Mouse (Mus musculus) lung, postnatal 4 days (tissue): ENCODE measurements around the gene Nhlrc3.

Experiments used
- DNase-seq, 2 experiments: peaks; one replicate each; pipeline ENCODE4 v3.0.0; 2021

Gene Nhlrc3

DNA sequence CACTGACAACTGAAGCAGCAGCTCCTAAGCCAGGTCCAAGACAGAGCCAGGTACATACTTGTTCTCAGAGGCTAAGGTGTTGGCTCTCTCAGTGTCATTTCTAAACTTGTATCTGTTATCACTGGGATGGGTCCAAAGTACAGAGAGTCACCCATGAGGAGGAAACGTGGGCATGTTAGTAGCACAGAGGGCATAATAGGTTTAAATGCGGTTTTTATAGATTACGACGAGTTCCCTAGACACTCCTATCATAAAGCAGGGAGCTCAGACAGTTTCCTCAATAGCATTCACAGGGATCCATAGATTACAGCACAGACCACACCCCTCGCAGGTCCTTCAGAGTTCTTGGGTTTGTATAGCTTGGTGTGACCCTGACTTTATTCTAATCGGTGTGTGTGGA lies 9.1 kb downstream of the Nhlrc3 start:
- no peak for DNase-seq

DNA sequence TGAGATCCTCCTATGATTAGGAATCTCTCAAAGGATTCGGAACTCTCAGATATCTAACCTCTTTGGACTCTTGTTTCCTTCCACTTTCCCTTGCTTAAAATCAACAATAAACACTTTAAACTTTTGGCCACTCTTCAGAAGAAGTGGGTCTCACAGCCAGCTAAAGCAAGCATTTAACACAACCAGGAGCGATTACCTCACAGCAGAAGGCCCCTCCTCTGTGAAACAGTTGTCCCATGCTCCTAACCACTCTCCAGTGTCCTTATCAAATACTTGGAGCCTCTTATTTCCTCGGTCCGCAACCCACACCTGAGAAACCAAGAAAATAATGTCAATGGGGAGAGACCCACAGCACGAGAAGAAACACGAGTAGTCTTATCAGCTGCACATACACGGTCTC lies 9.8 kb downstream of the Nhlrc3 start:
- DNase-seq = no peak

DNA sequence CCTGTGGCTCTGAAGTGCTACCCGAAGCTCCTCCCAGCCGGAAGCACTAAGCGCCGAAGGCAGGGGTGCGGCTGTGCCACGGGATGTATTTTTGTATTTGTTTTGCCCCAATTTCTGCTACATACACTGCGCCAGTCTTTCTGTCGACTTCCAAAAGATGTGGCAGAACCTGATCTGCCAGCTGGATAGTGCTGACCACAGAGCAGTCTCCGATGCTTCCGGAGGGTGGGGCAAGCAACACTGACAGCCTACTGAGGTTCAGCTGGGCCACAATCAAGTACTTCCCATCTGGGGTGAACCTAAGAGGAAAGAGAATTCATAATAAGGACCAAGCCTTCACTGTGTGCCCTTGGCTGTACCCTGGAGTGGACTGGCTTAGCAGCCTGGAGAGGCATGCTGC lies 10.8 kb downstream of the Nhlrc3 start:
- DNase-seq = peak; percentile 18 to 51

DNA sequence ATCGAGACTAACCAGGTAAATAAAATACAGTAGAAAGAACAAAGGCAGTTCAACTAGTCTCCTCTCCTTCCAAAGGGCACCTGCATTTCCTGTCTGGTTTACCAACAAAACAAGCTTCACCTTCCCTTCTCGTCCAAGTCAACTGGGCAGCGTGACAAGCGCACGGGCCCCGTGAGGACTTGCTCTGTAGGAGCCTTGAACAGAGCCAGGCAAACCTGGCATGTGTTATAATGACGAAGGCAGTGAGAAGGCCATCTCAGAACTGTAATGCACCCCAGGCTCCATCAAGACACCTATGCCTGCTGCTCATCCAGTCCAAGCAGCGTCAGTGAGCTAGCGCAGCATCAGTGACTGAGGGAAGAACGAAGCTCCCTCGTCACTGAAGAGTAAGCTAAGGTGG lies 12.5 kb downstream of the Nhlrc3 start:
- DNase-seq = no peak

DNA sequence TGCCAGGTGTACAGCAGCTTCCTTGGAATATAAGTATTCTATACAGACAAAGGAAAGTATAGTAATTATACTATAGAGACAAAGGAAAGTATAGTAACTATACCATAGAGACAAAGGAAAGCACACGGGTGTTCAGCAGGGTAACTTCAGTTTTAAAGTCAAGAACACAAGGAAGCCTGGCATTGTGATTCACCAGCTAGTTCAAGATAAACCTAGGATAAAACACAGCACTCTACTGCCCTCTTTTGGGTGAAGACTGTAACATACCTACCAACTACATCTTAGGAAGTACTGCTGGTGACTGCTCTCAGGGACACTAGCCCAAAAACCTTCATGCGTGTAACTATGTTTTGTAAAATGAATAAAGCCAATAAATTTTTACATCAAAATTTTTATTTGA lies 14.9 kb downstream of the Nhlrc3 start:
- DNase-seq = peak in 1 of 2 experiments; percentile 53

DNA sequence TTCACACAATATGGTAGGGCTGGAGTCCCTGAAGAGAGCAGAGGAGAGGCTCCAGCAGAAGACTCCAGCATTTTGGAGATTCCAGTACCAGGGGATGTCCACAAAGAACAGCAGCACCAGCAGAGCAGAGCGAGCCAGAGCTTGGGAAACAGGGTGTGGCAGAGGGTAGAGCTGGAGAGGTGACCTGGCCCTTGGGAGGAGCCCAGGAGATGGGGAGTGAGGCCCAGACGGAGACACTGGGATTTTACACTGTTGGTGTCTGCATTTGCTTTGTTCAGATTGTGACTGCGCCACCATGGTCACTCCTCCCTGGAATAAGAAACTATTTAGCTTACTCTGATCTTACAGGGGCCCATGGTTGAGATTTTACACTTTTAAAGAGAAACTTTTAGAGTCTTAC lies 16.3 kb downstream of the Nhlrc3 start:
- DNase-seq = no peak

DNA sequence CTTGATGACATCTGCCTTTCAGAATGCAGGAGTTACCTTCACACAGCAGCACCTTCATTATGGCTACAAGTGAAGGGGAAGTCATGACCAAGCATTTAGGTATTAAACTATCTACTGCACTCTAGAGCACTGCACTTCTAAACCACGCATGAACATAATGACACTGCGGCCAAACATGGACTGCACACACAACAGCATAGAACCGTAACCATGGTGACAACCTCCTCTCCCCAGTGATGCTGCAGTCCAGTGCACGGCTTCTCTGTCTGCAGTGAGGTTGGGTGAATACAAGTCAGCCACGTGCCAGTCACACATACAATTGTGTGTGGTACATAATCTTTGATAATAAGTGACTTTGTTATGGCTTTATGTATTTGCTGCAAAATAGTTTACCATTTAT lies 17.6 kb downstream of the Nhlrc3 start:
- DNase-seq = no peak

DNA sequence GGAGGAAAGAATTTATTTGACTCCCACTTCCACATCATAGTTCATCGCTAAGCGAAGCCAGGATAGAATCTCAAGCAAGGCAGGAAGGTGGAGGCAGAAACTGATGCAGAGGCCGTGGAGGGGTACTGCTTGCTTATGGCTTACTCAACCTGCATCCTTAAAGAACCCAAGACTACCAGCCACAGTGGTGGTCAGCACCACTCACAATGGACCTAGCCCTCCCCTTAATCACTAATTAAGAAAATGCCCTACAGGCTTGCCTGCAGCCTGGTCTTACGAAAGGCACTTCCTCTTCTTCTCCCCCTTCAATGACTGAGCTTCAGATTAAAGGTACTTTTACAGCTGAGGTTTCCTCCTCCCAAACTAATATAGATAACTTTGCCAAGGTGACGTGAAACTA lies 26.6 kb downstream of the Nhlrc3 start:
- DNase-seq = no peak

DNA sequence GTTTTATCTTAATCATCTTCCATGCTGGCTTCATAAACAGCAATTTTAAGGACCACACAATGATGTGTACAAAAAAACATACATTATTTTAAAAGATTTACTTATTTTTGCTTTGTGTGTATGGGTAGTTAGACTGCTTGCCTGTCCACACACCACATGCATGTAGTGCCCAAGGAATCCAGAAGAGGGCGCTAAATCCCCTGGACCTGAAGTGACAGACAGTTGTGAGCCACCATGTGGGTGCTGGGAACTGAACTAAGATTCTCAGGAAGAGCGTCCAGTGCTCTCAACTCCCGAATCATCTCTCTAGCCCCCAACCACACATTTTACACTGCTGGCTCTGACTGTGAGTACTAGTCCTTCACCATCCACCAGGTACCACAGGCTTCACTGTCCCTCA lies 28.5 kb downstream of the Nhlrc3 start:
- DNase-seq = no peak

DNA sequence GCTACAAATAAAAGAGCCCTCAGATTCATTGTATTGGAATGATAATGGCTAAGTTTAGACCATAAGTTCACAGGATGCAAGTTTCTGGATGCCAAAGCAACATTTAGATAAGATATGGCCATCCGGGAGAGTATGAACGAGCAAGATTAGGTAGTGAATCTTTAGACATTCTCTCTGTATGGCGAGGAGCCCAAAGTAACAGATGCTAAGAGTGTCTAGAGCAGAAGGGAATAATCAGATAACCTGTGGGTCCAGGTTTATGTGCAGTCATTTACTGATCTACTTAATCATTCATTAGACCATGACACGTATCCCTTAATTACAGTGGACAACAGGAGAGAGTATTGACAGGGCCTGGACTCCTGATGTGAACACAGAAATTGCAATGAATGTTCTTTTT lies 39.6 kb downstream of the Nhlrc3 start:
- no peak for DNase-seq

DNA sequence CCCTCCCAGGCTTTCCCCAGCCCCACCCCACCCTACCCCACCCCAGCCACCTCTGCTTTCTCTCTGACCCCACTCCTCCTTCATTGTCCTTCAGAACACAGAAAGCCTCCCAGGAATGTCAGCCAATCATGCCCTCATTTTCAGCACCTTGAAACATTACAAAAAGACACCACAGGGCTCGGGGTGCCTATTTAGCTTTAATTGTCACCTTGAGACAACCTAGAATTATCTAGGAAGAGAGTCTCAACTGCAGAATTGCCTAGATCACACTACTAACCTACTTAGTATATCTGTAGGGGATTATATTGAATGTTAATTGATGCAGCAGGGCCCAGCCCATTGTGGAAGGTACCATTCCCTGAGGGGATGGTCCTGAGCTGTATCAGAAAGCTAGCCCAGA lies 40.4 kb downstream of the Nhlrc3 start:
- no peak for DNase-seq

DNA sequence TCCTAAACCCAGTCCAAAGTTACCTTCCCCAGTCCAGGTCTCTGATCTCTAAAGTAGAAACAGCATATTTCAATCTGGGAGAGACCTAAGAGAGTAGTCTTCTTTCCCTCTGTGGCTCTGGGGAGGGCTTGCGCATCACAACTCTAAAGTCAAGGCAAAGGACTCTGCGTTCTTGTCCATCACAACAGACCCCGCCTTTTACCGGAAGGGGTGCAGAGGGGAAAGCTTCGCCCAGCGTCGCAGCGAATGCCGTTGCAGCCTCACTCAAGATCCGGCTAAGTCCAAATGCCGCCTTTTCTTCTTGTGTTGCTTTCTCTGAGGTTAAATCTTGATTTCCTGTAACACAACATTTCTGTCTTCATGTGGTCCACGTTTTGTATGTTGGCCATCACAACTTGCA lies 41.5 kb downstream of the Nhlrc3 start:
- DNase-seq = no peak

DNA sequence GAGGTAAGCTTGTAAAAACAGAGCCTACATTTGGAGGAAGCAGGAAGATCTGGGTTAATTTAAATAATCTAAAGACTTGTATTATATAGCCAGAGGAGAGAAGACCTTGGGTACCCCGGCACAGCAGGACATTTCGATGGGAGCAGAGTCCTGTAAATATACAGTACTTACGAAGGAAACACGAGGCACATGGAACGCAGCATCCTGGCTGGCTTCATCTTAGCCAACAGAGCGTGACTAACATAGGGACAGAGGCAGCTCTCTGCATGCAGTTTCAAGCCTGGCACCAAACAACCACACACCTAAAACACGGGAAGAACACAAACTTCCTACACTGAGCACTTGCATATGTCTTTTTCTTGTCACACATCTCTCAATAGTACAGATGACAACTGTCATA lies 45.4 kb downstream of the Nhlrc3 start:
- DNase-seq = no peak

DNA sequence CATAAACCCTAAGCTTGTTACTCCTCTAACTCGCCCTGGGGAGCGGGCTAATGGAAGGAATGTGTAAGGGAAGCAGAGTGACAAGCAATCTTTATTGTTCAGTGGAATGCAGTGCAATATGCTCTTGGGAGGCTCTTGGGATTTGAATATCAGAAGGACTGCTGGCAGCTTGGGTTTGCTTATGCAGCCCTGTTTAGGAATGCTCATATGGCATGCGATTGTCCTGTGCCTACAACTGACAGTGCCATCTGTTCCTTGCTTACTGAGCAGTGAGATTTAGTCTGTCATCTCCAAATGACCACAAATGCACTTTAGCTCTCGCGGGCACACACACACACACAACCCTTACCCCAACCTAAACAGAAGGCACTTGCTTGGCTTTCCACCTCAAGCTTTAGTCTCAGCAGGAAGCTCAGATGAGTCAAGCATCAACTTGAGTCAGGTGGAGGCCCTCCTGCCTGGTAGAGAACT lies 47.1 kb downstream of the Nhlrc3 start:
- no peak for DNase-seq

DNA sequence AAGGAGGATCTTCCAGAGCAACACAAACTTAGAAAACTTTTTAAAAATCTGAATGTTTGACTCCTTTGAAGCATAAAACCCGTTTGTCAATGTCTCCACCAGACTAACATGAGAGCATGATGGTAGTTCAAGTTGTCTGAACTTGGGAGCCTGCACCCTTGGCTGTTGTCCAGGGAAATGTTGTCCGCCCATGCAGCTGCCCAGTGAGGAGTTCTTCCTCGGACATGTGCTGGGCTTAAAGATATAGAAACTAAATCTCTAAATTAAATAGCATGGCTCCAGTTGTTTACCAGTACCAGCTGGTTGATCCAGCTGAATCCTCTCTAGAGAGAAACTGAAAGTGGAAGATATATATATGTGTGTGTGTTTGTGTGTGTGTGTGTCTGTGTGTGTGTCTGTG lies 49.2 kb downstream of the Nhlrc3 start:
- DNase-seq = peak; percentile 19 to 34

DNA sequence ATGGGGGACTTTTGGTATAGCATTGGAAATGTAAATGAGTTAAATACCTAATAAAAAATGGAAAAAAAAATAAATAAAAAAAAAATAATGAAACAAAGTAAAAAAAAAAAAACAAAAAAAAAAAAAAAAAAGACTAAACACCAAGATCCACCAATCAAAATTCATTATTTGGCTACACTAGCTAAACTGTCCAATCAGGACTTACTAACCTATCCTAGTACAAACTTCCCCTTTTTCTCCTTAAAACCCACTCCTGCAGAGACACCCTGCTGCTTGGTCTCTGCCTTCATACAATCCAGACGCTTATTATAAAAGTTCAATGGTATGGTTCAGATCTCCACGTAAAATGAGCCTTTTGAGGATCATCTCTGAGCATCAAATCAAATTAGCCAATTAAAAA lies 49.7 kb downstream of the Nhlrc3 start:
- DNase-seq = no peak

DNA sequence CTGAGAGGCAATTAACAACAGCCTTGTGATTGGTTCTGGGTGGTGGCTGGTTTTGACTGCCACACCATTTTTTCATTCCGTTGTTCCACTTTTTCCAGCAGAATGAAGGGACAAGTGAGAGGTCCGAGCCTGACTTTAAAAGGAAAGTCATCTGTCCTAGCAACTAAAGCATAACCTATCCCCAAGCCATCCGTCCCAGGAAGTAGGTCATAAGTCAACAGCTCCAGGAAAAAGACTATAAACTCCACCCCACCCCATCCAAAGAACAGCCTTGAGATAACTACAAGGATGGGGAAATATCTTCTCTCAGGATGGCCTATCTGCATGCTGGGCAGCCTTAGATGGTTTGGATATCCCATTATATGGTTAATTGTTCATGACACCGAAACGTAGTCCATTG lies 50.9 kb downstream of the Nhlrc3 start:
- DNase-seq = no peak

DNA sequence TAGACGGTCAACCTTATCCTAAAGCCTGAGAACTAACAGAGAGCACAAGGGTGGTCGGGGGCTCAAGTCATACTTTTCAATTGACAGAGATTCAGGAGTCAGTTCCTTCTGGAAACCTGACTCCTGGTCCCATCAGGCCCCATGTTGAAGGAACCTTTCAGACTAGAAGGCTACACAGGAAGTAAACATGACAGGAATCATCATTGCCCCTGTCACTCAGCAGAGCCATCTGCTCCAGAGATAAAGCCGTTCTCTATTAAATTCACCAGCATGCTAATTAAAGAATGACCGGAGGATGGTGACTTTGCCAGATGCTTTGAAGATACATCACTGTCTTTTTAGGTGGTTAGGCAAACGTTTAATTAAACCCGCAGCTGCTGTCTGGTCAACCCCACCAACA lies 53.1 kb downstream of the Nhlrc3 start:
- DNase-seq = no peak

DNA sequence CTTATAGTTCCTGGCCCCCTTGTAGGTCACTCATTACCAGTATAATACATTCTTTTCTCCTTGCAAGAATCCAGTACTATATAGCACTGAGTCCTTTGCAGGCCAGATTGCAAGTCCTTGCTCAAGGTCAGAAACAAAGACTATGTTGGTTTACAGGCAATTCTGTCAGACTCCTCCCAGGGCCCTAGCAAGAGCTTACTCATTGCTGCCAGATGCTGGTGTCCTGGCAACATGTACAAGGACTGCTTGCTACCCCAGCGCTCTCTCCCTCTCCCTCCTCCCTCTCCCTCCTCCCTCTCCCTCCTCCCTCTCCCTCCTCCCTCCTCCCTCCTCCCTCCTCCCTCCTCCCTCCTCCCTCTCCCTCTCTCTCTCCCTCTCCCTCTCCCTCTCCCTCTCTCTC lies 56.0 kb downstream of the Nhlrc3 start:
- no peak for DNase-seq
